Mouse (Mus musculus) forebrain, embryonic 10.5 days (tissue): ENCODE data around the gene Gm28308. TPM values are rescaled to one million over a fixed set of nuclear protein-coding genes. Genes with fewer than 3 reads are reported as not detected.

Source experiments
- DNase-seq: peaks from one replicate; pipeline ENCODE4 v3.0.0-alpha.2; 2017; ENCODE audit warnings: low spot score; ENCODE audit errors: extremely low spot score
- H3K27ac ChIP-seq: fragments of 300-500 bp; sonication (generic); 2 replicates; pipeline ENCODE4 v1.5.1; 2016; ENCODE audit warnings: mild to moderate bottlenecking
- H3K27me3 ChIP-seq: fragments of 300-500 bp; sonication (generic); 2 replicates; pipeline ENCODE4 v1.6.1; 2016; ENCODE audit warnings: mild to moderate bottlenecking; ENCODE audit not compliant: poor library complexity, severe bottlenecking
- H3K36me3 ChIP-seq: fragments of 300-500 bp; sonication (generic); replicated peaks from 2 replicates; pipeline ENCODE4 v1.6.1; 2016; ENCODE audit warnings: mild to moderate bottlenecking, moderate library complexity
- H3K4me1 ChIP-seq: fragments of 300-500 bp; sonication (generic); 2 replicates; pipeline ENCODE4 v1.6.1; 2016
- H3K4me3 ChIP-seq: fragments of 300-500 bp; sonication (generic); 2 replicates; pipeline ENCODE4 v1.5.1; 2016; ENCODE audit warnings: mild to moderate bottlenecking, moderate library complexity
- H3K9me3 ChIP-seq: fragments of 300-500 bp; sonication (generic); 2 replicates; pipeline ENCODE4 v1.6.1; 2016; ENCODE audit warnings: mild to moderate bottlenecking, moderate library complexity
- WGBS: fragments of 180-500 bp; shearing (Covaris S2); methylation state at CpG from one replicate; pipeline ENCODE4 v1.1.7; 2016; 5-methylcytosine and 5-hydroxymethylcytosine counted together
- polyA plus RNA-seq: library from polyadenylated mRNA; unstranded; fragments of >200 nt; fragmentation: Nextera tagmentation; extraction: Ambion mirVana; gene quantifications from 2 replicates; pipeline ENCODE4 v1.2.1, GENCODE M21; 2016

Gene Gm28308
- polyA plus RNA-seq, 1 experiment from 2014 or later = not detected

- Histone ChIP-seq H3K4me1 (peaks cover 26% of the 10 kb centered on the region), H3K9me3 (no peaks in the 10 kb centered on the region), H3K36me3 (no peaks in the 10 kb centered on the region), H3K27ac (no peak overlapping the region), H3K4me3 (no peak overlapping the region), H3K27me3 (peaks cover 100% of the 10 kb centered on the region)
- DNase-seq = no peak
- WGBS = under 1% methylated on average over 41 of the region's 41 CpGs
Observed at GRCm38 (mm10) chr6:52174968-52175751, 38.0 kb downstream of the Gm28308 start.

GRCm38 (mm10) chr6:52173648-52174047, 39.5 kb downstream of the Gm28308 start:
- Histone ChIP-seq H3K27ac (no peak overlapping the region), H3K27me3 (peaks cover 100% of the 10 kb centered on the region), H3K9me3 (no peaks in the 10 kb centered on the region), H3K4me3 (no peak overlapping the region), H3K36me3 (no peaks in the 10 kb centered on the region), H3K4me1 (peaks cover 30% of the 10 kb centered on the region)
- DNase-seq = no peak
- 3% methylated on average over 4 of the region's 4 CpGs for WGBS

GRCm38 (mm10) chr6:52172501-52172900, 40.6 kb downstream of the Gm28308 start:
- no peak overlapping the region for H3K27ac ChIP-seq
- peaks cover 100% of the 10 kb centered on the region for H3K27me3 ChIP-seq
- H3K9me3 ChIP-seq = no peaks in the 10 kb centered on the region
- H3K4me1 ChIP-seq = peaks cover 30% of the 10 kb centered on the region
- peak; percentile 79 for DNase-seq
- no peaks in the 10 kb centered on the region for H3K36me3 ChIP-seq
- WGBS = under 1% methylated on average over 35 of the region's 35 CpGs
- H3K4me3 ChIP-seq = peak overlapping the region; percentile 40

- DNase-seq = no peak
- peaks cover 30% of the 10 kb centered on the region for H3K4me1 ChIP-seq
- H3K9me3 ChIP-seq = no peaks in the 10 kb centered on the region
- H3K36me3 ChIP-seq = no peaks in the 10 kb centered on the region
- H3K4me3 ChIP-seq = no peak overlapping the region; the same call in 1 of the 2 replicates
- H3K27ac ChIP-seq = no peak overlapping the region
- H3K27me3 ChIP-seq = peaks cover 100% of the 10 kb centered on the region
- WGBS = 4% methylated on average over 7 of the region's 7 CpGs
Observed at GRCm38 (mm10) chr6:52171938-52172337, 41.2 kb downstream of the Gm28308 start.

- DNase-seq = no peak
- 6% methylated on average over 4 of the region's 4 CpGs for WGBS
- peaks cover 30% of the 10 kb centered on the region for H3K4me1 ChIP-seq
- no peak overlapping the region for H3K4me3 ChIP-seq
- peaks cover 100% of the 10 kb centered on the region for H3K27me3 ChIP-seq
- H3K9me3 ChIP-seq = no peaks in the 10 kb centered on the region
- no peaks in the 10 kb centered on the region for H3K36me3 ChIP-seq
- no peak overlapping the region for H3K27ac ChIP-seq
Observed at GRCm38 (mm10) chr6:52171331-52171730, 41.8 kb downstream of the Gm28308 start.

- no peak overlapping the region for H3K27ac ChIP-seq
- H3K9me3 ChIP-seq = no peaks in the 10 kb centered on the region
- H3K36me3 ChIP-seq = no peaks in the 10 kb centered on the region
- no peak overlapping the region for H3K4me3 ChIP-seq
- H3K27me3 ChIP-seq = peaks cover 100% of the 10 kb centered on the region
- no peak for DNase-seq
- H3K4me1 ChIP-seq = peaks cover 28% of the 10 kb centered on the region
- 0% methylated on average over 5 of the region's 5 CpGs for WGBS
Observed at GRCm38 (mm10) chr6:52170898-52171223, 42.3 kb downstream of the Gm28308 start.

- 1% methylated on average over 40 of the region's 40 CpGs for WGBS
- no peak for DNase-seq
- H3K9me3 ChIP-seq = no peaks in the 10 kb centered on the region
- peaks cover 23% of the 10 kb centered on the region for H3K4me1 ChIP-seq
- no peaks in the 10 kb centered on the region for H3K36me3 ChIP-seq
- no peak overlapping the region for H3K27ac ChIP-seq
- no peak overlapping the region for H3K4me3 ChIP-seq
- H3K27me3 ChIP-seq = peaks cover 100% of the 10 kb centered on the region
Observed at GRCm38 (mm10) chr6:52170166-52170897, 42.8 kb downstream of the Gm28308 start.

GRCm38 (mm10) chr6:52169499-52170165, 43.5 kb downstream of the Gm28308 start:
- no peaks in the 10 kb centered on the region for H3K36me3 ChIP-seq
- DNase-seq = no peak
- H3K4me1 ChIP-seq = peaks cover 21% of the 10 kb centered on the region
- H3K27me3 ChIP-seq = peaks cover 100% of the 10 kb centered on the region
- no peaks in the 10 kb centered on the region for H3K9me3 ChIP-seq
- no peak overlapping the region for H3K27ac ChIP-seq
- WGBS = 3% methylated on average over 16 of the region's 16 CpGs
- H3K4me3 ChIP-seq = no peak overlapping the region

- H3K4me3 ChIP-seq = no peak overlapping the region
- H3K27me3 ChIP-seq = peaks cover 100% of the 10 kb centered on the region
- WGBS = 1% methylated on average over 42 of the region's 42 CpGs
- H3K36me3 ChIP-seq = no peaks in the 10 kb centered on the region
- no peaks in the 10 kb centered on the region for H3K9me3 ChIP-seq
- no peak for DNase-seq
- H3K4me1 ChIP-seq = peaks cover 27% of the 10 kb centered on the region
- no peak overlapping the region for H3K27ac ChIP-seq
Observed at GRCm38 (mm10) chr6:52168191-52169055, 44.7 kb downstream of the Gm28308 start.

- WGBS = under 1% methylated on average over 14 of the region's 14 CpGs
- peak; percentile 42 for DNase-seq
- Histone ChIP-seq H3K27ac (no peak overlapping the region), H3K27me3 (peaks cover 100% of the 10 kb centered on the region), H3K4me3 (no peak overlapping the region), H3K4me1 (peaks cover 28% of the 10 kb centered on the region), H3K36me3 (no peaks in the 10 kb centered on the region), H3K9me3 (no peaks in the 10 kb centered on the region)
Observed at GRCm38 (mm10) chr6:52167736-52168161, 45.4 kb downstream of the Gm28308 start.

GRCm38 (mm10) chr6:52167176-52167575, 46.0 kb downstream of the Gm28308 start:
- H3K9me3 ChIP-seq = no peaks in the 10 kb centered on the region
- H3K27me3 ChIP-seq = peaks cover 100% of the 10 kb centered on the region
- no peak overlapping the region for H3K27ac ChIP-seq
- no peaks in the 10 kb centered on the region for H3K36me3 ChIP-seq
- 10% methylated on average over 1 of the region's 1 CpGs for WGBS
- DNase-seq = no peak
- H3K4me1 ChIP-seq = peaks cover 23% of the 10 kb centered on the region
- H3K4me3 ChIP-seq = no peak overlapping the region

GRCm38 (mm10) chr6:52166431-52167077, 46.6 kb downstream of the Gm28308 start:
- no peaks in the 10 kb centered on the region for H3K36me3 ChIP-seq
- H3K4me3 ChIP-seq = no peak overlapping the region
- peaks cover 100% of the 10 kb centered on the region for H3K27me3 ChIP-seq
- DNase-seq = peak; percentile 31
- H3K4me1 ChIP-seq = peaks cover 19% of the 10 kb centered on the region
- no peak overlapping the region for H3K27ac ChIP-seq
- H3K9me3 ChIP-seq = no peaks in the 10 kb centered on the region
- WGBS = 4% methylated on average over 4 of the region's 4 CpGs
